Mouse (Mus musculus) embryonic facial prominence, embryonic 12.5 days (tissue): ENCODE measurements around the gene Ms4a2. TPM values are rescaled to one million over a fixed set of nuclear protein-coding genes. Genes with fewer than 3 reads are reported as not detected.

Source experiments
- ATAC-seq: fragments of 200-750 bp; cut with Nextera tagmentation; 2 replicates; pipeline ENCODE4 v1.8.0; 2017; ENCODE audit not compliant: insufficient number of reproducible peaks, insufficient read depth, low FRiP score, low TSS enrichment
- H3K27ac ChIP-seq: fragments of 300-500 bp; sonication (generic); 2 replicates; pipeline ENCODE4 v1.5.1; 2016; ENCODE audit warnings: mild to moderate bottlenecking
- H3K27me3 ChIP-seq: fragments of 300-500 bp; sonication (generic); 2 replicates; pipeline ENCODE4 v1.6.1; 2016; ENCODE audit warnings: mild to moderate bottlenecking, moderate library complexity
- H3K36me3 ChIP-seq: fragments of 300-500 bp; sonication (generic); 2 replicates; pipeline ENCODE4 v1.6.1; 2016; ENCODE audit warnings: mild to moderate bottlenecking
- H3K4me1 ChIP-seq: fragments of 300-500 bp; sonication (generic); 2 replicates; pipeline ENCODE4 v1.6.1; 2016
- H3K4me2 ChIP-seq: fragments of 300-500 bp; sonication (generic); replicated peaks from 2 replicates; pipeline ENCODE4 v1.6.1; 2016; ENCODE audit warnings: mild to moderate bottlenecking, moderate library complexity
- H3K4me3 ChIP-seq: fragments of 300-500 bp; sonication (generic); 2 replicates; pipeline ENCODE4 v1.5.1; 2016; ENCODE audit warnings: mild to moderate bottlenecking
- H3K9ac ChIP-seq: fragments of 300-500 bp; sonication (generic); 2 replicates; pipeline ENCODE4 v1.6.1; 2016; ENCODE audit warnings: mild to moderate bottlenecking, moderate library complexity
- H3K9me3 ChIP-seq: fragments of 300-500 bp; sonication (generic); 2 replicates; pipeline ENCODE4 v1.6.1; 2016; ENCODE audit warnings: mild to moderate bottlenecking, moderate library complexity
- WGBS: fragments of 180-500 bp; shearing (Covaris S2); methylation state at CpG from one replicate; pipeline ENCODE4 v1.1.7; 2016; 5-methylcytosine and 5-hydroxymethylcytosine counted together
- polyA plus RNA-seq: library from polyadenylated mRNA; unstranded; fragments of >200 nt; fragmentation: Nextera tagmentation; extraction: Ambion mirVana; gene quantifications from 2 replicates; pipeline ENCODE4 v1.2.1, GENCODE M21; 2016

Ms4a2 gene
- polyA plus RNA-seq = 0.22 TPM in 1 of 2 replicates, not detected in the other

DNA sequence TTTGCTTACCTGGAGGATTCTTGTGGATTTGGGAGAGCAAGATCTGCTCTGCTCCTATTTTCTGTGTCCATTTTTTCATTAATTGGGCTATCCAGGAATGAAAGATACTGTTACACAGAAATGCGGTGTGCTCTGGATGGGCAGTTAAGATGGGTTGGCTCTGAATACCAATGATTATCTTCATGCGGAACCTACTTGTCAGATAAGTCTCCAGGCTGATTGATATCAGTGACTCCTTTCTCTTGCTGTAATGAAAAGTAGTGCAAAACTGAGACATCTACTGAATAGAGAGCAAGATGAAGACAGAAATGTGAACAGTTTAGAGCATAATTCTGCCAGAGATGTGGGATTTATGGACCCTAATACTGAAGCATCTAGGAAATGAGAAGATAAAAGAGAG, at the start of gene Ms4a2:
TSS of gene Ms4a2 (minus strand) at position 169 of the 400 bp plus-strand sequence.
- WGBS = 87% methylated on average over 2 of the region's 2 CpGs
- no peak within 1 kb of the TSS for H3K27ac ChIP-seq
- H3K9me3 ChIP-seq = no peaks in the 10 kb centered on the region
- no peak within 1 kb of the TSS for H3K4me3 ChIP-seq
- H3K9ac ChIP-seq = no peak within 1 kb of the TSS
- no peaks in the 10 kb centered on the region for H3K36me3 ChIP-seq
- no peak for ATAC-seq
- H3K27me3 ChIP-seq = no peaks in the 10 kb centered on the region
- no peak within 1 kb of the TSS for H3K4me2 ChIP-seq
- H3K4me1 ChIP-seq = no peaks in the 10 kb centered on the region

DNA sequence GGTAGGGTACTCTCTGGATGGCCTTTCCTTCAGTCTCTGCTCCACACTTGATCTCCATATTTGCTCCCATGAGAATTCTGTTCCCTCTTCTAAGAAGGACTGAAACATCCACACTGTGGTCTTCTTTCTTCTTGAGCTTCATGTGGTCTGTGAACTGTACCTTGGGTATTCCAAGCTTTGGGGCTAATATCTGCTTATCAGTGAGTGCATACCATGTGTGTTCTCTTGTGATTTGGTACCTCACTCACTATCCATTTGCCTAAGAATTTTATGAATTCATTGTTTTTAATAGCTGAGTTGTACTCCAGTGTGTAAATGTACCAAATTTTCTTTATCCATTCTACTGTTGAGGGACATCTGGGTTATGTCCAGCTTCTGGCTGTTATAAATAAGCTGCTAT, 38.0 kb upstream of the Ms4a2 start:
- no peak for ATAC-seq
- no peak overlapping the region for H3K4me3 ChIP-seq
- no peaks in the 10 kb centered on the region for H3K27me3 ChIP-seq
- no peaks in the 10 kb centered on the region for H3K36me3 ChIP-seq
- H3K9ac ChIP-seq = no peak overlapping the region
- H3K4me2 ChIP-seq = no peak overlapping the region
- H3K4me1 ChIP-seq = no peaks in the 10 kb centered on the region
- H3K27ac ChIP-seq = no peak overlapping the region
- H3K9me3 ChIP-seq = no peaks in the 10 kb centered on the region

- H3K4me2 ChIP-seq = no peak within 1 kb of the TSS
- no peaks in the 10 kb centered on the region for H3K27me3 ChIP-seq
- no peaks in the 10 kb centered on the region for H3K4me1 ChIP-seq
- no peaks in the 10 kb centered on the region for H3K36me3 ChIP-seq
- H3K9me3 ChIP-seq = no peaks in the 10 kb centered on the region
- WGBS = 90% methylated on average over 5 of the region's 5 CpGs
- no peak within 1 kb of the TSS for H3K4me3 ChIP-seq
- H3K27ac ChIP-seq = no peak within 1 kb of the TSS
- no peak for ATAC-seq
- no peak within 1 kb of the TSS for H3K9ac ChIP-seq
Observed at GRCm38 (mm10) chr19:11660459-11660858, 36.9 kb upstream of the Ms4a2 start, which contains the start of gene Oosp2. Gene Oosp2 (minus strand): TSS chr19:11660559.

- 60% methylated on average over 2 of the region's 2 CpGs for WGBS
- Histone ChIP-seq H3K27ac (no peak overlapping the region), H3K4me3 (no peak overlapping the region), H3K9me3 (no peaks in the 10 kb centered on the region), H3K36me3 (no peaks in the 10 kb centered on the region), H3K4me1 (no peaks in the 10 kb centered on the region), H3K27me3 (no peaks in the 10 kb centered on the region), H3K4me2 (no peak overlapping the region), H3K9ac (no peak overlapping the region)
- no peak for ATAC-seq
Observed at GRCm38 (mm10) chr19:11659142-11659541, 35.6 kb upstream of the Ms4a2 start.

DNA sequence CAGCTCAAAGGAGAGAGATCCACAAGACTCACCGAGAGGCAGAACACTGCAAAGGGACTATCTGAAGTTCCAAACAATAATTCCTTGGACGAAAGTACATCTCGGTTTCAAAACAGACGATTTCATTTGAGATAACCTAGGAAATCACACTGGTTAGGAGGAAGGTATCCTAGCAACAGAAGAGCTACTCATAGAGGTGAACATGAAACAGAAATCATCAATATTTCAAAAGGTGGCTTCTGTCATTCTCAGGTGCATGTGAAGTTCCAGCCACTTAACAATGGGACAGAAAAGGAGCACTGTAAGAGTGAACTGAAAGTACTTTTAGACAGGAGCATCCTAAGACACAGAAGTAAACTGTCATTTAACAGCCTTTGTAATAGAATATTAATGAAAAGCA, 26.0 kb upstream of the Ms4a2 start:
- WGBS = 79% methylated on average over 4 of the region's 4 CpGs
- Histone ChIP-seq H3K4me3 (no peak overlapping the region), H3K27ac (no peak overlapping the region), H3K9me3 (no peaks in the 10 kb centered on the region), H3K36me3 (no peaks in the 10 kb centered on the region), H3K4me2 (no peak overlapping the region), H3K4me1 (no peaks in the 10 kb centered on the region), H3K27me3 (no peaks in the 10 kb centered on the region), H3K9ac (no peak overlapping the region)
- no peak for ATAC-seq

- Histone ChIP-seq H3K4me1 (no peaks in the 10 kb centered on the region), H3K27me3 (no peaks in the 10 kb centered on the region), H3K36me3 (no peaks in the 10 kb centered on the region), H3K27ac (no peak overlapping the region), H3K9me3 (no peaks in the 10 kb centered on the region), H3K4me2 (no peak overlapping the region), H3K4me3 (no peak overlapping the region), H3K9ac (no peak overlapping the region)
- 80% methylated on average over 3 of the region's 3 CpGs for WGBS
- ATAC-seq = no peak
Observed at GRCm38 (mm10) chr19:11646166-11646565, 22.6 kb upstream of the Ms4a2 start.

DNA sequence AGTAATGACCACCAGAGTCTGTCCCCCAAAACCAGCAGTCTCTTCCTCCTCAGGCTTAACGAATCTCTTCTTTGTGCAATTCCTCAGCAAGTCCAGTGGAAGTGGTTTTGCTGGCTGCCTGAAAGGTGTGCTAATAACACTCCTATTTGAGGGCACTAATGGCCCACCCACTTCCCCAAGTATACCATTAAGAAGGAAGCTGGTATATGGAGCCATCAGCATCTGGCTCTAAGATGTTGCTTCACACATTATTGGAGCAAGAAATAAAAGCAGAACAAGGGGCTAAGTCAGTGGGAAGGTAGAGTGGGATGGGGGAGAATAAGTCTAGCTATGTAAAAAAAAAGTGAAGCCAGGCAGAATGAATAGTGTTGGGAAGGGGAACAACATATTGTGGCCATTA, 17.2 kb upstream of the Ms4a2 start, which contains the start of gene Ms4a3:
TSS of gene Ms4a3 (minus strand) at position 120 of the 400 bp plus-strand sequence.
- H3K4me2 ChIP-seq = no peak within 1 kb of the TSS
- no peaks in the 10 kb centered on the region for H3K27me3 ChIP-seq
- no peak within 1 kb of the TSS for H3K4me3 ChIP-seq
- H3K27ac ChIP-seq = no peak within 1 kb of the TSS
- H3K9me3 ChIP-seq = no peaks in the 10 kb centered on the region
- H3K9ac ChIP-seq = no peak within 1 kb of the TSS
- ATAC-seq = no peak
- WGBS = 78% methylated on average over 1 of the region's 1 CpGs
- no peaks in the 10 kb centered on the region for H3K36me3 ChIP-seq
- H3K4me1 ChIP-seq = no peaks in the 10 kb centered on the region

DNA sequence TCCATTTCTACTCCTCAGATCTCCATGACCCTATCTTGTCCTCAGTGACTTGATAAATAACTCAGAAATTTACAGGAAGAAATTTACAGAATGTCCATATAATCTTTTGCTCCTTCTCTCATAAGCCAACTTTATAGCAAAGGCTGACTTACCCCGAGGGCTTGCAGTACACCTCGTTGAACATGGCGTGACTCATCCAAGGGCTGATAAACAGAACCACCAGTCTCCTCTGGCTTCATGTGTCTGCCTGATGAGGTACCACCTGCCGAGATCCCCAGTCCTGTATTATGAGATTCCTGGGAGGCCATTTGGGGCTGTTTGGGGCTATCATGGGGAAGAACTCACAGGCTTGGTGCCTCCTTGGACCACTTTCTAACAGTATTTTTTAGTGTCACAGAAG, 15.5 kb upstream of the Ms4a2 start:
- no peak for ATAC-seq
- H3K4me3 ChIP-seq = no peak overlapping the region
- H3K9me3 ChIP-seq = no peaks in the 10 kb centered on the region

GRCm38 (mm10) chr19:11635572-11635971, 12.1 kb upstream of the Ms4a2 start:
- H3K9ac ChIP-seq = no peak overlapping the region
- no peaks in the 10 kb centered on the region for H3K36me3 ChIP-seq
- H3K4me3 ChIP-seq = no peak overlapping the region
- H3K27me3 ChIP-seq = no peaks in the 10 kb centered on the region
- no peak overlapping the region for H3K4me2 ChIP-seq
- H3K27ac ChIP-seq = no peak overlapping the region
- H3K9me3 ChIP-seq = no peaks in the 10 kb centered on the region
- WGBS = 76% methylated on average over 5 of the region's 5 CpGs
- no peak for ATAC-seq
- no peaks in the 10 kb centered on the region for H3K4me1 ChIP-seq

More for the DNA sequence above, 15.5 kb upstream of the Ms4a2 start:
- Histone ChIP-seq H3K9ac (no peak overlapping the region), H3K4me1 (no peaks in the 10 kb centered on the region), H3K27ac (no peak overlapping the region), H3K27me3 (no peaks in the 10 kb centered on the region), H3K36me3 (no peaks in the 10 kb centered on the region), H3K4me2 (no peak overlapping the region)
- WGBS = 77% methylated on average over 4 of the region's 4 CpGs

DNA sequence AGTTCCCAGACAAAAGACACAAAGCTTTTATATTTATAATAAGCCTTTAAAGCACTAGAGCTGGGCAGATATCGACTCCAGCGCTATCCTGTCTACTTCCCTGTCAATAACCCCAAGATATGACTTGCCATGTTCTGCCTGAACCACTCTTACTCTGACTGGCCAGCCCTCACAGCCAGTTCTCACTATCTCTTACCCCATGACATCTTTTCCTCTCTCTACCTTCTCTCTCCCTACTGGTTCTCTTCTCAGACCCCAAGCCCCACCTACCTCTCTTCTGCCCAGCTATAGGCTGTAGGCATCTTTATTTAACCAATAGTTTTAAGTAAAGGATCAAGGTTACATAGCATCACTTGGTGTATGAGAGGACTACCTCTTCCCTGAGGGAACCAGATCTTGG, 10.8 kb upstream of the Ms4a2 start:
- WGBS = 92% methylated on average over 2 of the region's 2 CpGs
- no peak overlapping the region for H3K4me2 ChIP-seq
- ATAC-seq = no peak
- no peaks in the 10 kb centered on the region for H3K9me3 ChIP-seq
- no peak overlapping the region for H3K27ac ChIP-seq
- no peak overlapping the region for H3K4me3 ChIP-seq
- H3K27me3 ChIP-seq = no peaks in the 10 kb centered on the region
- H3K9ac ChIP-seq = no peak overlapping the region
- H3K36me3 ChIP-seq = no peaks in the 10 kb centered on the region
- H3K4me1 ChIP-seq = no peaks in the 10 kb centered on the region

GRCm38 (mm10) chr19:11633732-11634131, 10.2 kb upstream of the Ms4a2 start:
- H3K27ac ChIP-seq = no peak overlapping the region
- ATAC-seq = no peak
- H3K9ac ChIP-seq = no peak overlapping the region
- no peak overlapping the region for H3K4me3 ChIP-seq
- H3K27me3 ChIP-seq = no peaks in the 10 kb centered on the region
- H3K9me3 ChIP-seq = no peaks in the 10 kb centered on the region
- WGBS = 86% methylated on average over 1 of the region's 1 CpGs
- H3K4me1 ChIP-seq = no peaks in the 10 kb centered on the region
- H3K4me2 ChIP-seq = no peak overlapping the region
- H3K36me3 ChIP-seq = no peaks in the 10 kb centered on the region

- ATAC-seq = no peak
- H3K27ac ChIP-seq = no peak overlapping the region
- no peaks in the 10 kb centered on the region for H3K36me3 ChIP-seq
- no peaks in the 10 kb centered on the region for H3K9me3 ChIP-seq
- H3K4me1 ChIP-seq = no peaks in the 10 kb centered on the region
- no peak overlapping the region for H3K4me3 ChIP-seq
- WGBS = 76% methylated on average over 5 of the region's 5 CpGs
- no peak overlapping the region for H3K9ac ChIP-seq
- H3K4me2 ChIP-seq = no peak overlapping the region
- H3K27me3 ChIP-seq = no peaks in the 10 kb centered on the region
Observed at GRCm38 (mm10) chr19:11625231-11625630, 1.7 kb upstream of the Ms4a2 start.

- H3K4me1 ChIP-seq = no peaks in the 10 kb centered on the region
Observed at GRCm38 (mm10) chr19:11624800-11625199, 1.3 kb upstream of the Ms4a2 start.

More at GRCm38 (mm10) chr19:11624800-11625199, 1.3 kb upstream of the Ms4a2 start:
- H3K9ac ChIP-seq = no peak overlapping the region
- H3K27me3 ChIP-seq = no peaks in the 10 kb centered on the region
- no peak overlapping the region for H3K27ac ChIP-seq
- no peaks in the 10 kb centered on the region for H3K9me3 ChIP-seq
- no peak for ATAC-seq
- no peaks in the 10 kb centered on the region for H3K36me3 ChIP-seq
- no peak overlapping the region for H3K4me2 ChIP-seq
- no peak overlapping the region for H3K4me3 ChIP-seq
